Mouse (Mus musculus) mouse trophoblast stem cell (cell line): ENCODE data around the gene Ikzf5.
"Not testable (repeated sequence)": the region's sequence is repeated elsewhere in the genome, so short reads cannot be mapped to it uniquely, and the experiment has no call there.

Source experiments
- in situ Hi-C, 2 experiments: fragments of 300-500 bp; cut with MseI, MboI; formaldehyde crosslinking; loops; 2 replicates in 1 of 2; 3 replicates in 1 of 2; pipeline ENCODE4 v1.15.1; 2025

Ikzf5 gene

DNA sequence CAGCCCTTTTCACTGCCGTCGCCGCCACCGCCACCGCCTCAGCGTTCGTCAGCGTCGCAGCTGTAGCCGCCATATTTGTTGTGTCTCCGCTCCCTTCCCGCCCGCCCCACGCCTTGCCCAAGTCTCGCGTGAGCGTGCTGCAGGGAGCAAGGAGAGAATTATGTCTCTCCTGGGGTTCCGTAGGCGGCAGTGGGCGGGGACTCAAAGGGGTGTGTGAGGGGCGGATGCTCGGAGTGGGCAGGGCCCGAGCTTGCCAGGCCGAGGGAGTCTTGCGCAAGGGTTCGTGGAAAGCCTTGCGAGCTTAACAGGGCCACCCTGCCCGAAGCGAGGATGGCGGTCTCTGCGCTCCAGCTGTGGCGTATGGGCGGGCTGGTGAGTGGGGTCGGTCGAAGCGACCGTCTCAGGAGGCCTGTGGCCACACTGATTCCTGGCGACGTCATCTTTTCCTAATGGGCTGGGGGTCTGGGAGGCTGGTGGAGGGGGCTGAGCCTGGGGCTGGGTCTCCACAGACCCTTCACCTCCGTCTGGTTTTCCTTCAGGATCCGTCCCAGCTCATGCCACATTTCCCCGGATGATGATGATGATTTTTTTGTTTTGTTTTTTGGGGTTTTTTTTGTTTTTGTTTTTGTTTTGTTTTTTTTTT is at the start of gene Ikzf5, which contains the start of gene Acadsb:
Gene Ikzf5, minus strand, starts transcription at position 106 of the 643 bp plus-strand sequence.
Gene Acadsb, plus strand, starts transcription at position 186 of the 643 bp plus-strand sequence.
- in situ Hi-C loops, result no loop called here

DNA sequence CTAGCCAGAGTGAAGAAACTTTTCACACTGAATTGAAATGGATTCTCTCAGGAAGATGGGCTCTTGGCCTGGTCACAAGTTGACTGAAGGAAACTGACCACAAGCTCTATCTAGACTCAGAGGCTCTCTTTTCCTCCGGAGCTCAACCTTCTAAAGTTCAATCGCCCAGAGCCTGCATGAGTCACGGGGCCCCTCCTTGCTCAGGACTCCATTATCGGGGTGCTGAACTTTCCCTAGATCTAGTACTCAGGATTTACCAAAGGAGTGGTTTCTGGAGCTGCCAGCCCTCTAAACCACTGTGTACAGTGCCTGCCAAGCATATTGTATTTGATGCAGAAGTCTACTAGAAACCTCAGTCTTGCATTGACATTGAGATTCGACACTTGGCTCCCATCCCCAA is 46.4 kb upstream of the Ikzf5 start:
- in situ Hi-C loops, result no loop called here

DNA sequence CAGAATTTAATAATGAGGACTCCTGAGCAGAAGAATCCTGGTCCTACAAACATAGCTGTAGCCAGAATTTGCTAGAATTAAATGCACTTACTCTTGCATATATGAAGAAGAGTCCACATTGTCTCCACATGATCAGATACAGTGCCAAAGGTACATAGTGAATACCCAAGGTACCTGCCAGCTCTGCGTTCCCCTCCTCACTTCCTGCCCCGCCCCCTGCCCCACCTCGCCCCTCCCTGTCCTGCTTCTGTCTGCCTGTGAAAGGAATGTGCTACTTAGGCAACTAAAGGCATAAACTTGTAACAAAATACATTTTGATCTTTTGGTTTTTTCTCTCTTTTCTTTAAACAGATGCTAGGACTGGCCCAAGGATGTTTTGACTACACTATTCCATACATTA is 26.7 kb upstream of the Ikzf5 start:
- in situ Hi-C loops, result no loop called here

DNA sequence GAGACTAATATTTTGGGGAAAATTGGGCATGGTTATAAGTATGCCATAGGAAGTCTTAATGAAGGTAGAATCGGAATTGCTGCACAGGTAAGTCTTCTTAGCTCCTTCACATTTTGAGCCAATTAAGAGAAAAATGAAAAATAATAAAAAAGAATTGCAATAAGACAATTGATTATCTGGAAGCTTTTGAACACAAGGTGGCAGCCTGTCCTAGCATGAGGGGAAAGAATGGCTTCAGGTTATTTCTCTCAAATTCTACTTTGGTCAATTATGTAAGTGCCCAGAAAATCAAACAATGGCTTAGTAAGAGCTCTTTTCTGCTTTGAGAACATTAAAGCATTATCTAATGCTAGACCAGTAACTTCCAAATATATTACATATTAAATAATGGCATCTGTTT is 24.0 kb upstream of the Ikzf5 start:
- in situ Hi-C loops, result no loop called here

DNA sequence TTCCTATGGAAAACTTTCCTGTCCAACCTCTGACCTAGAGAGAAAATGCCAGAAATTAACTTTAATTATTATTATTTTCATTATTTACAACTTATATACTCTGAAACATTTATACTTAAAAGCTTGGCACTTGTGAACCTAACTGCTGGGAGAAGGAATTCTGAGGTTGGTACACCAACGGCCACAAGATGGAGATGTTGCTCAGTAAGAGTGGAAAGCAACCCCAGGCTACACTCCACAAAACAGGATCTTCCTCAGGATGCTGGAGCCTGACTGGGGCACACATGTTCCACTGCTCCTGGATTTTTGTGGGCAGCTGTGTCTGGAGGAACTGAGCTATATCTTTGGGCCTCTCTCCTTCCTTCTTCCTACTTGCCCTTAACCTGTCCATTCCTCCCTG is 21.9 kb upstream of the Ikzf5 start:
- in situ Hi-C loops, result no loop called here

DNA sequence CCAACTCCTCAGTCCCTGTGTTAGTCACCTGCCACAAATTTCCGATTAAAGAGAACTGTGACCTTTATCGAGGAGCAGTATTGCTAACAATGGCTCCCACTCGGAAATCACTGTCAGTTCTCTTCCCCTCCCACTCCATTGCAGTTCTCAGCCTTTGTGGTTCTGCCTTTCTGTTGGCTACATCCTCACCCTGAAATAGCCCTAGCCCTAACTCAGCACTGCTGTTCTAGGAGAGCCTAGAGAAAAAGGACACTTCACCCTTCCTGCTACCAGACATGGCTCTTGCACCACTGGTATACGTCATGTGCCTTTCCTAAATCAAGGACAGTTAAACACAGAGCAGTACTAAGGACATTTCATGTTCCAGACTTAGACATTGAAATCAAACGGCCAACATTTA is 17.0 kb upstream of the Ikzf5 start:
- in situ Hi-C loops, result no loop called here

DNA sequence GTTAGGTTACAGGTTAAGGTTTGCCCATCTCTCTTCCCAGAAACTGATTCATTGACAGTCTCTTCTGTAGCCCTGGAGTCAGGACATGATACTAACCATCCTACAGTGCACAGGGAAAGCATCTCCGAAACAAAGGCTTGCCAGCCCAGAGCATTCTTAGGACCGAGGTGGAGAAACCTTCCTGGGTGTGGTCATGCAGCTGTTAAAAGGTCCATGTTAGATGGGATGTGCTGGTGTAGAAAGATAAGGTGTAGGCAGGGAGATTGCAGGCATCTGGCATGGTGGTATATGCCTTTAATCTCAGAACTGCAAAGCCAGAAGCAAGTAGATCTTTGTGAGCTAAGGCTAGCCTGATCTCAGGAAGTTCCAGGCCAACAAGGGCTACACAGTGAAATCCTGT is 14.6 kb upstream of the Ikzf5 start:
- in situ Hi-C loops, result no loop called here

DNA sequence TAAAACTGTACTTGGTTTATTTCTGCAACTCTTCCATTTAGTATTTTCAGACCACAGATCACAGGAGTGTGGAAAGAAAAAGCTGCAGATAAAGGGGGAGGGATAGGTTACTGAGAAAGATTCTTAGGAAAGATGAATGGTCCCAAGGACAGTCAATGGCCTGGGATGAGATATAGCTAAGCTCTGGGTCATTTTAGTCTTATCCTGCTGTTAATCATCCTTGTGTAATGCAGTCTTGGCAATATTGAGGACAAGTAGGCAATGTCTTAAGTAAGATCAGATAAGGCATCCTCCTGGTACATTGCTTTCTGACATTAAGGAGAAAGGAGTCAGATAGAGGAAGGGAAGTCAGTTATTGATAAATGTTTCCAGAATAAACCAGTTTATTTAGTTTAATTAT is 7.3 kb upstream of the Ikzf5 start:
- in situ Hi-C loops, result no loop called here

DNA sequence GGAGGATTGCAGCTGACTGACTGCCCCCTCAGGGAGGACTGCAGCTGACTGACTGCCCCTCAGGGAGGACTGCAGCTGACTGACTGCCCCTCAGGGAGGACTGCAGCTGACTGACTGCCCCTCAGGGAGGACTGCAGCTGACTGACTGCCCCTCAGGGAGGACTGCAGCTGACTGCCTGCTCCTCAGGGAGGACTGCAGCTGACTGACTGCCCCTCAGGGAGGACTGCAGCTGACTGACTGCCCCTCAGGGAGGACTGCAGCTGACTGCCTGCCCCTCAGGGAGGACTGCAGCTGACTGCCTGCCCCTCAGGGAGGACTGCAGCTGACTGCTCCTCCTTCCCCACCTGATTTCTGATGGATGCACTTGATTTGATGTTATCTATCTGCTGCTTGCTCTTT is 6.4 kb upstream of the Ikzf5 start:
- in situ Hi-C loops, result not testable (repeated sequence)

DNA sequence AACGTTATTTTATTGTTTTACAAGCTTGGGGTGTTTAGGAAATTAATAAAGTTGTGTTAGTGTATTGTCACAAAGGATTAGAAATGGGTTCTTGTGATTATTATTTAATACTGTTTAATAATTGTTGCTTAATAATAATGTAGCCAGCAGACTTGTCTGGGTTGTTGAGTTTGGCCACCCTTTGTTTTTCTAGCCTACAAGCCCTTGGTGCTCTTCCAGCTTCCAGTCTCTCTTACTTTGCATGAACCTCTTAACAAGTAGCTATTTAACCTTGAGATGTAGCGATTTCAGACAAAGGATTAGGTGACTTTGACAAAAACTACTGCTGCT is 1.6 kb upstream of the Ikzf5 start:
- in situ Hi-C loops, result no loop called here

DNA sequence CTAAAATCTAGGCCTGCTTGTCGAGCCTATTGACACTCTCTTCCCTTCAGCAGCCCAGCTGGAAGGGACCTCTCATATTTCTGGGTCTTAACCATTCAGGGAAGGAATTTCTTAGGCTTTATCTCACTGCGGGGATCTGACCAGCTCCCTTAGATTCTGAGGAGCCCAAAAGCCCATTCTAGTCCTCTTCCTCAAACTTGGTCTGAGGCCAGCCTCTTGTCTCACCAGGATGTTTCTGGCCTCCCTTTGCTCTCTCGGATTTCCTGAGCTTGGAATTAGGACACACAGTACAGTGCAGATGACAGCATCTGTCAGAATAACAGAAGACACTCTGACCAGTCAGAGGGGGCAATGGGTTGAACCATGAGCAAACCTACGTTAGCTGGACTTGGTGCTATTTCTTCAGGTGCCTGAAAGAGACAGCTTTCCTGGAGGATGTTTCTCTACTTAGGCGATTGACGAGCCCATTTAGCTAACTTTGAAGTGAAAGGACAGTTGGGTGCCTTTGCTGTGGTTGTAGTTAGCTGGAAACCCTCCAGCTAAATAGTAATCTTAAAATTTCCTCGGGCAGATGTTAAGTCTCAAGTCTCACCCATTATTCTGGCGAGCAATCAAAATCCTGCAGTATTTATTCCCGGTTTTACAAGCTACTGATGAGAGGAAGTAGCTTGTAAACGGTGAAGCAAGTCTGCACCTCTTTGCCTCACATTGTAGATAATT is 1.1 kb upstream of the Ikzf5 start:
- in situ Hi-C loops, result no loop called here

DNA sequence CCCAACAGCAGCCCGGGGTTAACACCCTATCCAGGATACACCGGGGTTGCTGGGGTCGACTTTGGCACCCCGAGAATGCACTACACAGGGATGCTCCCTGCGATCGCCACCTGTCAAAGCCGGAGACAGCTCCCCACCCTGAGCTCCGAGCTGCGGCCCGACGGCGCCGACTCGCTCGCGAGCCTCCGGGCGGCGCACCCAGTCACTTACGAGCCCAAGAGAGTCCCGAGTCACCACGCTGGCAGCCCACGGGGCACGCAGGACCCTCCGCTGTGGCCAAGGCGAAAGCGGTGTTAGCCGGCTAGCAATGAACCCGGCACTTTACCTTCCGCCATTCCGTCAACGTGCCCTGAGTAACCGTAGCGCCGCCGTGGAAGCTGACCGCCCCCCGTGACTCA is 334 bp downstream of the Ikzf5 start:
- in situ Hi-C loops, result no loop called here

DNA sequence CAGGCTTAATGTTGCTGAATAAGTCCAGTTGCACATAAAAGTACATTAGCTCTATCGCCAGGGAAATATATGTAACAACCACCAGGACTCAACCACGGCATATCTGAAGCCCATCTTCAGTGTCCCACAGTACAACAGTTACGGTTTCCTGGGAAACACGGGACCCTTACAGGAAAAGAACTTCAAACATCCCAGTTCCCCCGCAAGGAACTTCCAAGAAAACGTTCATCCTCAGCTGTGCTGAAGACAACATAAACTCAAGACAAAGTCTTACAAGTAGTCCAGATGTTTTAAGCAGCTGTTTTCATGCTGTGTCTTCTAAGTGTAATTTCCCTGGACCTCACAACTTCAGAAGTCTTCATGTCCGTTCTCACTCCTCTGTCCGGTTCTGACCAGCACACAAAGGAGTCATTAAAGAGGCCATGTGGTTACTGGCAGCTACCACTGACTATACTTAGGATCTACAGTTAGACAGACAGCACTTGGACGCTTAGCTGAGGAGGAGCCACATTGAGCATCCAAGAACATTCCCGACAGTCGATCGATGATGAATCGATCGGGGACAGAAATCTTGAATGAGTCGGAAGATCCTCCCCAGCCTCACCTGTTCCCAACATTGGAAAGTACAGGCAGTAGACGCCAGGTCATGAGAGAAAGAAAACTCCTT is 867 bp downstream of the Ikzf5 start:
- in situ Hi-C loops, result no loop called here

DNA sequence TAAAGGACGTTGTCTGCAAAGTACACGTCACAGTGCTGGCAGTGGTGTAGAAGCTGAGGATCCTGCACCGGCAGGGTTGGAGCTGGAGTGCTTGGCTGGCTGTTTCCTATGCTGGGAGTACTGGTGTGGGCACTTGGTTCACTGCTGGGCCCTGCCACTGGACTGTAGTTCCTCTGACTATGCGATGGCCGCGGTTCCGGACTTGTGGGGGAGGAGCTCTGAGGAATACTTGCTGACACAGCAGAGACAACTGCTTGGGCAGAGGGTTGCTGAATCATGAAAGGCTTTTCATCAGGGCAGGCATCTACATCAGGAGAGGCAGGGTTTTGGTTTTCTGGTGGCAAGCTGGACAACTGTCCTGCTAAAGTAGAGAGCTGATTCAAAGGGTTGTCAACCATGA is 18.6 kb downstream of the Ikzf5 start:
- in situ Hi-C loops, result not testable (repeated sequence)

DNA sequence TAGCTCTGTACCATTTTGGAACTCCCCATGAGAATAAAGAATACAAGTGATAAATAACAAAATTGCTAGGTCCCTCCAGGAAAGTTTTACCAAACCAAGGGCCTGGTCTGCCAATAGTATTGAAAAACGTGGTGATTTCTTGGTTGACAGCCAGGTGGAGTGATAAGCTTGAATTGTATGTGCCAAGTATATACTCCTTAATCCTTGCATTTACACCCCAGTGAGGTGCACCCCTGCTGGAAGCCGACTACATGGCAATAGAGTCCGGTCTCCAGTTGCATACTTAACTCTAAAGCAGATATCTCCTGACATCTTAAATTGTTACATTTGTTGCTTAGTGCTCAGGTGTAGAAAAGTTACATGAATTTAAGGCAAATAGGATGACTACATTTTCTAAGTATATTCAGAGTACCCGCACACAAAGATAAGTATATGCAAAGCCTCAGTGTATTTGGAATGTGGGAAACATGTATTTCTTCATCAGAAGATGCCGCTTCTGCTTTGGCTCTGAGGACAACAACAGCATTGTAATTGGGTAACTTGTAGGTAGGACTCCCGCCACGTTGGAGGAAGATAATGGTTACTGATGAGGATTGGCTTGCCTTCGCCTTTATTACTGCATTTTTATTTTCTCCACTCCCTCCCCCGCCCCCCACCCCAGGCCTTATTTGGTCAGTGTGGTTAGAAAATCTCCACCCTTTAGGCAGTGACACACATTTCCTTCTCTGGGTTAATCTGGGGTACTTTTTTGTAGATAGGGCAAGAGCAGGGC is 38.3 kb downstream of the Ikzf5 start:
- in situ Hi-C loops, result no loop called here

DNA sequence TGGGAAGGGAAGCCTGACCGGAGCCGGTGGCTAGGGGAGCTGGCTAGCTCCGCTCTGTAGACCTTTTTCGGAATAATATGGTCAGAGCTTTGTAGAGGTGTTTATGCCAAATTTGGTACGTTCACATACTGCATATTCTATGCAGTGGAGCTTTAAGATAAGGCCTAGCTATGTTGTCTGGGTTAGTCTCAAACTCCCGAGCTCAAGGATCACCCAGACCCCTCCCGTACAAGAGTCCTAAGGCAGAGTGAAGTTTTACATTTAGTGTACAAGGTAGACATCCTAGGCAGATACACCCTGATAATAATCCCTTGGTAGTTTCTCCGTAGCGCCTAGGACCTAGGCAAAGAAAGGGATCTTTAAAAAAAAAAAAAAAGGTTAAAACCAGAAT is 38.9 kb downstream of the Ikzf5 start:
- in situ Hi-C loops, result no loop called here

DNA sequence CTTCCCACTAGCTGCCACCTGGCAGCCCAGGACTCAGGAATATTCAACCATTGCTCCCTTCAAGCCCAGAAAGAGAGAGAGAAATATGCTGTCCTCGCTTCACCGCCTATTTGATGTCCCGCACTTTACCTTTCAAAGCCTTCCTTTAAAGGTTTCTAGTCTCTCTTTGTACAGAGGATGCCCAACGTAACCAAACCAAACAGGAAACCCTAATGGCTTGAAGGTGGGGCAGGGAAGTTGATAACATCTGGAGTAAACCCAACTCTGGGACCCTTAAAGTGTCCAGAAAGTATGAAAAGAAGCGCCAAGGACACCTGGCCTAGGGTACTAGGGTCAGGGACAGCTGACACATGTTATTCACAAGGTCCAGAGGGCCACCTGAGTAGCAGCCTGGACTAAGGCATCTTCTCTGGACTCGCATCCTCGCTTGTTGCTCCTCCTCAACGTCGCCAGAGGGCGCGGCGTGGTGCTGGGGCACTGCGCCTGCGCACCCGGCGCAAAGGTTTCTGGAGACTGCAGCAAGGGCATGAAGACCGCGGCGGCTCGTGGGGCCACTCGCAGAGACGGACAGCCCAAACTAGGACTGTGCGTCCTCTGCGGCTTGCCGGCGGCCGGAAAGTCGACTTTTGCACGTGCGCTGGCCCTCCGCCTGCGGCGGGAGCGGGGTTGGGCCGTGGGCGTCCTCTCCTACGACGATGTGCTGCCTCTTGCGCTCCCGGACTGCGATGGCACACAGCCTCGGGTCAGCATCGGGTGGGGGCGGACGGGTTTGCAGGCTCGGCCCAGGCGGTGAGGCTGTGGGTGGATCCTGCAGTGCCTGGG is 39.5 kb downstream of the Ikzf5 start, which contains the start of gene Pstk:
Gene Pstk, plus strand, starts transcription at position 494 of the 822 bp plus-strand sequence.
- in situ Hi-C loops, result no loop called here

DNA sequence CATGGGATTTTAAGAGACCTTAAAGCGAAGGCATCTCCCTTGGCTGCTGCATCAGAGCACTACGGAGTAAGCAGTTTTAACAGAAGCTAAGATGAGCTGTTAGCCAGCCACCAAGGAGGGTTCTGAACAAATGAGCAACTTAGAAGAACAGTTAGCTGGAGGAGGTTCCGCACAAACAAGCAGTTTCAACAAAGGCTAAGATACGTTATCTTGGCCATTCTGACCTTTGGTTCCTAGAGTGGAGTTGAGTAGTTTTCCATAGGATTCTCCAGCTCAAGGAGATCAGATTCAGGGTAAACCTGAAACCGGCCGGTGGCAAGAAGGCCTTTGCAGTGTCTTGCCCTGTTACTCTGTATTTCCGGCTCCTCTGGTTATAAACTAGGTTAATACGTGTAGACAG is 46.2 kb downstream of the Ikzf5 start:
- in situ Hi-C loops, result no loop called here

DNA sequence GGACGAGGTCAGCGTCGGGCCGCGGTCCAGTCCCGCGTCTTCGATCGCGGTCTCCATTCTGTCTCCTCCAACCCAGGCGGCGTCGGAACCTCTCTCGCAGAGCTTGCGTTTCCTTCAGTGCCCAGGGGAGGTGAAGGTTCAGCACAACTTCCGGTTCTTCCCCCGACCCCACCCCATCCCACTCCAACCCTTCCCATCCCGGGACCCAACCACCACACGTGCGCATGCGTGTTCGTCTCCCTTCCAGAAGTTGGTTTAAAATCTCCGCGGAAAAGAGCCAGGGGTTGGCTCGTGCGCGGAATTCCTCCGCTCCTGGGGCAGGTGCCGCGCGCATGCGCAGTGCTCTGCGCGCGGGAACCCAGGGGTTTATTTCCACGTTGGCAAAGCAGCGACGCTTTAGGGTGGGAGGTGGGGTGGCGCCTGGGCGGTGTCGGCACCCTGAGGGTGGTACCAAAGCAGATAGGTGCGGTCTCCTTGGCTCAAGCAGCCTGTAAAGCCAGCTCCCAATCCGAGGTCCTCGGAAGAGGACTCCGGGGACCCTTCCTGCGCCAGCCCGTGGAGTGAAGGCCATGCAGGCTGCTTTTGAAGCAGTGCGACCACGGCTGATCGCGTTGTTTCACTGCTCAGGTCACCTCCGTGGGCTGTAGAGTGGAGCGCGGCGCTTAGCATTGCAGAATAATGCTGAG is 47.6 kb downstream of the Ikzf5 start, which contains the start of gene 2310057M21Rik:
Gene 2310057M21Rik, minus strand, starts transcription at position 145 of the 686 bp plus-strand sequence.
- in situ Hi-C loops, result no loop called here

DNA sequence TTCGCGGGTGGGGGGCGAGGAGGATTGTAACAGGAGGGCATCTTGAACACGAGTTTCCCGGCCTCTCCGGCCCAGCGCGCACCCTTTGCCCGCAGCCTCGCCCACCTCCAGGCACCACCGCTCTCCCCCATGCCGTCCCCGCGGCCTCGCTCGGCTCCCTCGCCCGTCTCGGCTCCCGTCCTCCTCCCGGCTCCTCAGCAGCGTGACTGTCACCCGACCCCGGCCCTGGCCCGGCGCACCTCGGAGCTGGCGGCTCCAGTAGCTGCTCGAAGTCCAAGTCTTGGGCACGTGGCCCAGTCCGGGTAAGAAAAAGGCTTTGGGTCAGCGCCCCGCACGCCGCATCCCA is 48.1 kb downstream of the Ikzf5 start:
- in situ Hi-C loops, result no loop called here

DNA sequence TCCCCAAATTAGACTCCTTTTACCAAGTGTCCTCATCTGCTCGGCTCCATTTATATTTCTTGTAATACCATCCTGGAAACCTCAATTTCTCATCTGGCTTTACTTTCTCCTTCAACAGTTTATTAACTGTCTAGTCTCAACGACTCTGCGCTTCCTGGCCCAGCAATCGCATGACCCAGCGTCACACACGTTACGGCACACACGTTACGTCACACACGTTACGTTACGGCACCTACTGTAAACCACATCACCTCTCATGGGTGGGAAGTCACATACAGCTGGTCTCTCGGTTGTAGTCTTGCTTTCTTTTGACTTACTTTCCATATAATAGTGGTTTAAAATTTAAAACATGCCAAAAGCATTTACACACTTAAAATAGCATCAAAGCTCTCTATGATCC is 54.2 kb downstream of the Ikzf5 start:
- in situ Hi-C loops, result no loop called here
